Mouse (Mus musculus) embryonic facial prominence, embryonic 14.5 days (tissue): ENCODE measurements around the gene Mov10. TPM values are rescaled to one million over a fixed set of nuclear protein-coding genes. Genes with fewer than 3 reads are reported as not detected.

Experiments
- ATAC-seq: fragments of 200-750 bp; cut with Nextera tagmentation; 2 replicates; pipeline ENCODE4 v1.8.0; 2017; ENCODE audit warnings: low read depth, moderate number of reproducible peaks, moderate TSS enrichment
- DNase-seq: peaks from one replicate; pipeline ENCODE4 v3.0.0-alpha.2; 2015; ENCODE audit warnings: low spot score
- H3K27ac ChIP-seq: fragments of 300-500 bp; sonication (generic); replicated peaks from 2 replicates; pipeline ENCODE4 v1.5.1; 2014; ENCODE audit warnings: low read depth, mild to moderate bottlenecking, low read length, moderate library complexity
- H3K27me3 ChIP-seq: fragments of 300-500 bp; sonication (generic); replicated peaks from 2 replicates; pipeline ENCODE4 v1.6.1; 2014; ENCODE audit warnings: low read length; ENCODE audit not compliant: control insufficient read depth, insufficient read depth
- H3K36me3 ChIP-seq: fragments of 300-500 bp; sonication (generic); 2 replicates; pipeline ENCODE4 v1.6.1; 2014; ENCODE audit warnings: low read length, mixed read lengths; ENCODE audit not compliant: control insufficient read depth, insufficient read depth
- H3K4me1 ChIP-seq: fragments of 300-500 bp; sonication (generic); 2 replicates; pipeline ENCODE4 v1.6.1; 2014; ENCODE audit warnings: antibody characterized with exemption, low read length; ENCODE audit not compliant: control insufficient read depth, insufficient read depth
- H3K4me2 ChIP-seq: fragments of 300-500 bp; sonication (generic); 2 replicates; pipeline ENCODE4 v1.6.1; 2014; ENCODE audit warnings: low read depth, mild to moderate bottlenecking, low read length, moderate library complexity, mixed read lengths
- H3K4me3 ChIP-seq: fragments of 300-500 bp; sonication (generic); 2 replicates; pipeline ENCODE4 v1.5.1; 2014; ENCODE audit warnings: low read depth, mild to moderate bottlenecking, low read length
- H3K9ac ChIP-seq: fragments of 300-500 bp; sonication (generic); 2 replicates; pipeline ENCODE4 v1.6.1; 2014; ENCODE audit warnings: low read depth, mild to moderate bottlenecking, low read length, moderate library complexity, mixed read lengths
- H3K9me3 ChIP-seq: fragments of 300-500 bp; sonication (generic); 2 replicates; pipeline ENCODE4 v1.6.1; 2016; ENCODE audit warnings: low read length; ENCODE audit not compliant: control insufficient read depth
- WGBS: fragments of 180-500 bp; shearing (Covaris S2); extraction: QIAGEN DNeasy Blood & Tissue Kit; methylation state at CpG from one replicate; pipeline ENCODE4 v1.1.7; 2014; 5-methylcytosine and 5-hydroxymethylcytosine counted together
- polyA plus RNA-seq: library from polyadenylated mRNA; unstranded; fragments of >200 nt; fragmentation: Nextera tagmentation; extraction: Ambion mirVana; gene quantifications from 2 replicates; pipeline ENCODE4 v1.2.1, GENCODE M21; 2014

Mov10 gene
- polyA plus RNA-seq, 1 experiment from 2014 or later, result 38.1 TPM

GRCm38 (mm10) chr3:104790401-104790937 is 27.9 kb downstream of the Mov10 start:
- H3K36me3 ChIP-seq, result peaks cover 32% of the 10 kb centered on the region
- H3K27ac ChIP-seq, result peak overlapping the region; percentile 82
- H3K9ac ChIP-seq, result peak overlapping the region; percentile 71
- H3K4me2 ChIP-seq, result peak overlapping the region; percentile 89
- H3K9me3 ChIP-seq, result no peaks in the 10 kb centered on the region
- peak overlapping the region; percentile 47 for H3K4me3 ChIP-seq
- DNase-seq, result peak; percentile 88
- peaks cover 50% of the 10 kb centered on the region for H3K4me1 ChIP-seq
- 11% methylated on average over 6 of the region's 6 CpGs for WGBS
- no peaks in the 10 kb centered on the region for H3K27me3 ChIP-seq
- ATAC-seq, result peak; percentile 60

GRCm38 (mm10) chr3:104789822-104790221 is 28.5 kb downstream of the Mov10 start:
- H3K4me1 ChIP-seq, result peaks cover 45% of the 10 kb centered on the region
- WGBS, result 32% methylated on average over 11 of the region's 13 CpGs
- H3K36me3 ChIP-seq, result peaks cover 26% of the 10 kb centered on the region
- no peaks in the 10 kb centered on the region for H3K27me3 ChIP-seq
- DNase-seq (no peak), ATAC-seq (no peak)
- H3K4me3 ChIP-seq, result peak overlapping the region; percentile 47
- H3K9me3 ChIP-seq, result no peaks in the 10 kb centered on the region
- peak overlapping the region; percentile 82 for H3K27ac ChIP-seq
- H3K4me2 ChIP-seq, result peak overlapping the region; percentile 89
- H3K9ac ChIP-seq, result peak overlapping the region; percentile 71

GRCm38 (mm10) chr3:104789312-104789605 is 29.1 kb downstream of the Mov10 start:
- peak; percentile 9; the same call in 1 of the 2 replicates for ATAC-seq
- Histone ChIP-seq H3K9ac (peak overlapping the region; percentile 71), H3K4me2 (peak overlapping the region; percentile 89), H3K27me3 (no peaks in the 10 kb centered on the region), H3K36me3 (peaks cover 22% of the 10 kb centered on the region), H3K4me3 (peak overlapping the region; percentile 47), H3K27ac (peak overlapping the region; percentile 82), H3K4me1 (peaks cover 39% of the 10 kb centered on the region), H3K9me3 (no peaks in the 10 kb centered on the region)
- DNase-seq, result no peak
- WGBS, result 3% methylated on average over 10 of the region's 10 CpGs

GRCm38 (mm10) chr3:104788561-104789311 is 29.6 kb downstream of the Mov10 start:
- Histone ChIP-seq H3K9me3 (no peaks in the 10 kb centered on the region), H3K4me2 (peak overlapping the region; percentile 89), H3K9ac (peak overlapping the region; percentile 71), H3K4me3 (peak overlapping the region; percentile 47), H3K36me3 (peaks cover 16% of the 10 kb centered on the region), H3K4me1 (peaks cover 34% of the 10 kb centered on the region), H3K27ac (peak overlapping the region; percentile 82), H3K27me3 (peaks cover 3% of the 10 kb centered on the region; the same call in 1 of the 2 replicates)
- ATAC-seq (peak; percentile 87), DNase-seq (peak; percentile 88)
- WGBS, result 0% methylated on average over 21 of the region's 52 CpGs

GRCm38 (mm10) chr3:104788075-104788474 is 30.3 kb downstream of the Mov10 start, which contains the start of gene Rhoc:
Gene Rhoc, plus strand, starts transcription at chr3:104788375.
- Histone ChIP-seq H3K4me3 (peak within 1 kb of the TSS; percentile 47), H3K27ac (peak within 1 kb of the TSS; percentile 82), H3K4me2 (peak within 1 kb of the TSS; percentile 89), H3K36me3 (peaks cover 15% of the 10 kb centered on the region), H3K27me3 (peaks cover 9% of the 10 kb centered on the region), H3K9ac (peak within 1 kb of the TSS; percentile 71), H3K9me3 (no peaks in the 10 kb centered on the region), H3K4me1 (peaks cover 27% of the 10 kb centered on the region)
- 31% methylated on average over 3 of the region's 3 CpGs for WGBS
- ATAC-seq (no peak), DNase-seq (no peak)

- Histone ChIP-seq H3K9ac (no peak overlapping the region), H3K4me1 (peaks cover 17% of the 10 kb centered on the region), H3K27ac (no peak overlapping the region), H3K4me3 (no peak overlapping the region), H3K27me3 (peaks cover 37% of the 10 kb centered on the region), H3K9me3 (no peaks in the 10 kb centered on the region), H3K36me3 (no peaks in the 10 kb centered on the region), H3K4me2 (no peak overlapping the region)
- ATAC-seq (no peak), DNase-seq (no peak)
- 88% methylated on average over 6 of the region's 6 CpGs for WGBS
These were observed 33.1 kb downstream of the Mov10 start for GRCm38 (mm10) chr3:104785284-104785683.

GRCm38 (mm10) chr3:104783971-104784500 is 34.3 kb downstream of the Mov10 start:
- peaks cover 14% of the 10 kb centered on the region; the same call in 1 of the 2 replicates for H3K4me1 ChIP-seq
- no peak overlapping the region for H3K9ac ChIP-seq
- H3K4me2 ChIP-seq, result no peak overlapping the region
- ATAC-seq (no peak), DNase-seq (no peak)
- no peaks in the 10 kb centered on the region for H3K36me3 ChIP-seq
- H3K27me3 ChIP-seq, result peaks cover 49% of the 10 kb centered on the region
- 54% methylated on average over 12 of the region's 14 CpGs for WGBS
- H3K9me3 ChIP-seq, result no peaks in the 10 kb centered on the region
- no peak overlapping the region for H3K4me3 ChIP-seq
- no peak overlapping the region for H3K27ac ChIP-seq

- Histone ChIP-seq H3K9ac (0 out of 2 replicates have a peak overlapping the region, but pooled peaks have one; percentile 20), H3K27me3 (peaks cover 68% of the 10 kb centered on the region)
These were observed 36.2 kb downstream of the Mov10 start for GRCm38 (mm10) chr3:104782061-104782681.

More at GRCm38 (mm10) chr3:104782061-104782681, 36.2 kb downstream of the Mov10 start:
- peak overlapping the region; percentile 99 for H3K4me2 ChIP-seq
- WGBS, result 17% methylated on average over 12 of the region's 12 CpGs
- H3K9me3 ChIP-seq, result no peaks in the 10 kb centered on the region
- H3K4me3 ChIP-seq, result peak overlapping the region; percentile 52
- H3K4me1 ChIP-seq, result peaks cover 18% of the 10 kb centered on the region; the same call in 1 of the 2 replicates
- ATAC-seq, result no peak
- DNase-seq, result peak; percentile 45
- H3K36me3 ChIP-seq, result no peaks in the 10 kb centered on the region
- H3K27ac ChIP-seq, result no peak overlapping the region
